In genomic region chr9:34488267-34488666, GRCm38 (mm10) we compare ENCODE assay signal across 8 mouse cellular contexts. TPM values are rescaled to one million over a fixed set of nuclear protein-coding genes. Genes with fewer than 3 reads are reported as not detected.
DNase-seq lines count a peak whose midpoint lies in the region; ATAC-seq lines count a peak whose summit lies in the region.

No protein-coding gene starts in this region.

- H3K4me1 ChIP-seq in kidney, embryonic 15.5 days, result peaks cover 28% of the 10 kb centered on the region
- peaks cover 28% of the 10 kb centered on the region for H3K4me1 ChIP-seq in embryonic facial prominence, embryonic 10.5 days
- peaks cover 55% of the 10 kb centered on the region for H3K4me1 ChIP-seq in hindbrain, embryonic 15.5 days (replicated peaks)
- H3K4me1 ChIP-seq in midbrain, embryonic 16.5 days (ENCODE audit: control insufficient read depth, insufficient read depth, low read length), result peaks cover 42% of the 10 kb centered on the region

- peaks cover 91% of the 10 kb centered on the region for H3K27me3 ChIP-seq in kidney, embryonic 15.5 days
- H3K27me3 ChIP-seq in embryonic facial prominence, embryonic 10.5 days (replicated peaks; ENCODE audit: low read depth, poor library complexity, severe bottlenecking), result peaks cover 98% of the 10 kb centered on the region
- H3K27me3 ChIP-seq in hindbrain, embryonic 15.5 days, result no peaks in the 10 kb centered on the region
- no peaks in the 10 kb centered on the region for H3K27me3 ChIP-seq in midbrain, embryonic 16.5 days (ENCODE audit: control insufficient read depth, insufficient read depth, low read depth, low read length)

- peak overlapping the region; percentile 53 for H3K9ac ChIP-seq in kidney, embryonic 15.5 days
- peak overlapping the region; percentile 66 for H3K9ac ChIP-seq in hindbrain, embryonic 15.5 days
- peak overlapping the region; percentile 64 for H3K9ac ChIP-seq in midbrain, embryonic 16.5 days (ENCODE audit: low read depth, low read length)

- H3K4me2 ChIP-seq in kidney, embryonic 15.5 days, result peak overlapping the region; percentile 96
- peak overlapping the region; percentile 75 for H3K4me2 ChIP-seq in hindbrain, embryonic 15.5 days
- peak overlapping the region; percentile 64 for H3K4me2 ChIP-seq in midbrain, embryonic 16.5 days (ENCODE audit: low read length)

- WGBS in kidney, embryonic 15.5 days, result 2% methylated on average over 9 of the region's 9 CpGs
- under 1% methylated on average over 9 of the region's 9 CpGs for WGBS in embryonic facial prominence, embryonic 10.5 days
- 0% methylated on average over 9 of the region's 9 CpGs for WGBS in hindbrain, embryonic 15.5 days
- 0% methylated on average over 9 of the region's 9 CpGs for WGBS in midbrain, embryonic 16.5 days

- ATAC-seq in kidney, embryonic 15.5 days (replicated peaks; ENCODE audit: low FRiP score), result no peak
- peak; percentile 42 for ATAC-seq in hindbrain, embryonic 15.5 days (ENCODE audit: low FRiP score, low read depth)
- ATAC-seq in midbrain, embryonic 16.5 days, result peak; percentile 33

- peak overlapping the region; percentile 69 for H3K4me3 ChIP-seq in kidney, embryonic 15.5 days (replicated peaks)
- H3K4me3 ChIP-seq in embryonic facial prominence, embryonic 10.5 days, result peak overlapping the region; percentile 60
- H3K4me3 ChIP-seq in hindbrain, embryonic 15.5 days, result peak overlapping the region; percentile 70
- peak overlapping the region; percentile 62 for H3K4me3 ChIP-seq in midbrain, embryonic 16.5 days (ENCODE audit: low read depth, low read length)

- no peaks in the 10 kb centered on the region for H3K36me3 ChIP-seq in kidney, embryonic 15.5 days
- H3K36me3 ChIP-seq in embryonic facial prominence, embryonic 10.5 days (replicated peaks), result no peaks in the 10 kb centered on the region
- no peaks in the 10 kb centered on the region for H3K36me3 ChIP-seq in hindbrain, embryonic 15.5 days
- H3K36me3 ChIP-seq in midbrain, embryonic 16.5 days (ENCODE audit: control insufficient read depth, insufficient read depth, low read length), result no peaks in the 10 kb centered on the region

- DNase-seq in kidney, postnatal 36 days, result no peak
- no peak for DNase-seq in embryonic facial prominence, embryonic 10.5 days (ENCODE audit: low spot score)
- DNase-seq in adrenal gland, postnatal 10 days, result no peak
- DNase-seq in thymus, adult 18-20 months, result no peak
- no peak for DNase-seq in gastrocnemius, postnatal 10 days

- no peak overlapping the region for H3K27ac ChIP-seq in kidney, embryonic 15.5 days
- no peak overlapping the region for H3K27ac ChIP-seq in embryonic facial prominence, embryonic 10.5 days (replicated peaks)
- peak overlapping the region; percentile 73 for H3K27ac ChIP-seq in hindbrain, embryonic 15.5 days (replicated peaks)
- H3K27ac ChIP-seq in midbrain, embryonic 16.5 days (ENCODE audit: low read length), result peak overlapping the region; percentile 41

- no peaks in the 10 kb centered on the region for H3K9me3 ChIP-seq in kidney, embryonic 15.5 days (replicated peaks)
- H3K9me3 ChIP-seq in embryonic facial prominence, embryonic 10.5 days, result no peaks in the 10 kb centered on the region
- no peaks in the 10 kb centered on the region for H3K9me3 ChIP-seq in hindbrain, embryonic 15.5 days
- H3K9me3 ChIP-seq in midbrain, embryonic 16.5 days (replicated peaks; ENCODE audit: control insufficient read depth, low read length, poor library complexity, severe bottlenecking), result no peaks in the 10 kb centered on the region

RNA-seq across cellular contexts. Expression of gene Kirrel3, which starts 2.6 kb away (rescaled TPM):
- polyA plus RNA-seq in kidney, embryonic 15.5 days (2015; fragmentation: Nextera tagmentation; extraction: Ambion mirVana), result 3.1 and 3.4 TPM in 2 replicates
- 2.3 and 2.8 TPM in 2 replicates for polyA plus RNA-seq in embryonic facial prominence, embryonic 10.5 days (2016; fragmentation: Nextera tagmentation; extraction: Ambion mirVana)
- polyA plus RNA-seq in hindbrain, embryonic 15.5 days (2015; fragmentation: Nextera tagmentation; extraction: Ambion mirVana), result 38.2 and 50.1 TPM in 2 replicates
- 54.0 and 55.2 TPM in 2 replicates for polyA plus RNA-seq in midbrain, embryonic 16.5 days (2015; fragmentation: Nextera tagmentation; extraction: Ambion mirVana)
- total RNA-seq in adrenal gland, postnatal 10 days (2021), result 1 to 10 TPM; 1.0 to 2.2 TPM
- total RNA-seq in gastrocnemius, postnatal 10 days (2021), result 1 to 10 TPM; 1.7 to 1.9 TPM

Comparison
In these comparisons a context has a peak if more than half of its experiments do, and no peak if none do; other contexts are left out.
1. H3K27ac ChIP-seq: peak in hindbrain, embryonic 15.5 days (single experiment) and midbrain, embryonic 16.5 days (single experiment); none in kidney, embryonic 15.5 days (single experiment) and embryonic facial prominence, embryonic 10.5 days (single experiment).
2. Peak in every context shown above with its lines, with median percentiles within 50 percentile points of each other: H3K4me2 ChIP-seq, H3K4me3 ChIP-seq and H3K9ac ChIP-seq.